Mouse (Mus musculus) kidney, embryonic 16.5 days (tissue): ENCODE measurements around the gene Bco2. TPM values are rescaled to one million over a fixed set of nuclear protein-coding genes. Genes with fewer than 3 reads are reported as not detected.
A peak's percentile ranks its signal among the peaks of the same experiment; 100 is the strongest.

ENCODE experiments used
- ATAC-seq: fragments of 200-750 bp; cut with Nextera tagmentation; 2 replicates; pipeline ENCODE4 v1.8.0; 2017; ENCODE audit warnings: moderate TSS enrichment; ENCODE audit not compliant: low FRiP score, low TSS enrichment
- H3K27ac ChIP-seq: fragments of 300-500 bp; sonication (generic); 2 replicates; pipeline ENCODE4 v1.5.1; 2014; ENCODE audit warnings: low read length
- H3K27me3 ChIP-seq: fragments of 300-500 bp; sonication (generic); 2 replicates; pipeline ENCODE4 v1.6.1; 2014; ENCODE audit warnings: low read length, control low read depth, mixed read lengths; ENCODE audit not compliant: insufficient read depth
- H3K36me3 ChIP-seq: fragments of 300-500 bp; sonication (generic); 2 replicates; pipeline ENCODE4 v1.6.1; 2014; ENCODE audit warnings: low read length, control low read depth, mixed read lengths; ENCODE audit not compliant: insufficient read depth
- H3K4me1 ChIP-seq: fragments of 300-500 bp; sonication (generic); 2 replicates; pipeline ENCODE4 v1.6.1; 2014; ENCODE audit warnings: low read length, control low read depth, mixed read lengths; ENCODE audit not compliant: insufficient read depth
- H3K4me2 ChIP-seq: fragments of 300-500 bp; sonication (generic); replicated peaks from 2 replicates; pipeline ENCODE4 v1.6.1; 2014; ENCODE audit warnings: low read depth, low read length
- H3K4me3 ChIP-seq: fragments of 300-500 bp; sonication (generic); 2 replicates; pipeline ENCODE4 v1.5.1; 2014; ENCODE audit warnings: mild to moderate bottlenecking, low read length
- H3K9ac ChIP-seq: fragments of 300-500 bp; sonication (generic); replicated peaks from 2 replicates; pipeline ENCODE4 v1.6.1; 2014; ENCODE audit warnings: low read length
- H3K9me3 ChIP-seq: fragments of 300-500 bp; sonication (generic); 2 replicates; pipeline ENCODE4 v1.6.1; 2016; ENCODE audit warnings: low read length, control low read depth
- WGBS: fragments of 180-500 bp; shearing (Covaris S2); extraction: QIAGEN DNeasy Blood & Tissue Kit; methylation state at CpG from one replicate; pipeline ENCODE4 v1.1.7; 2014; 5-methylcytosine and 5-hydroxymethylcytosine counted together
- polyA plus RNA-seq: library from polyadenylated mRNA; unstranded; fragments of >200 nt; fragmentation: Nextera tagmentation; extraction: Ambion mirVana; gene quantifications from 2 replicates; pipeline ENCODE4 v1.2.1, GENCODE M21; 2015

The Bco2 gene
- polyA plus RNA-seq, 1 experiment from 2014 or later: 0.24 TPM

DNA sequence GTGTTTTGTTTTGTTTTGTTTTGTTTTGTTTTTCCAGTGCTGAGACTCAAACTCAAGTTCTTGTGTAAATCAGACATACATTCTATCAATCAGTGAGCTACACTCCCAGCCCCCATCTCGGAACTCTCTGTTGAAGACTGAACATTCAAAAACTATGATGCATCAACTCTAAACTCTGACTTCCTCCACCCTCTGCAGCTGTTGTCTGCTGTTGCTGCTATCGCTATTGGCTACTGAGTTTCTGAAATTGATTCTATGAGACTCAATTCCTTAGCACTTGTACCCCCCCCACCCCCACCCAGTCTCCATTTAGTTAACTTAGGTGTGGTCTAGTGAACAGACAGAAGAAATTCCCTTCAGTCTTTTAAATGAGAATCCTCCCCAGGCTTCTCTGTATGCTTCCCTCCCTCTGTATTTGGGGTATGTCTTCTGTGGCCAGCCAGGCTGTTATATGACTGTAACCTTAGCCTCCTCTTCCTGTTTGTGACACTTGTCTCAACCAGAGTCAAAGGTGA is 63.4 kb downstream of the Bco2 start:
- Histone ChIP-seq H3K36me3 (no peaks in the 10 kb centered on the region), H3K9ac (no peak overlapping the region), H3K4me2 (no peak overlapping the region), H3K9me3 (no peaks in the 10 kb centered on the region), H3K27me3 (no peaks in the 10 kb centered on the region), H3K4me3 (no peak overlapping the region), H3K27ac (no peak overlapping the region), H3K4me1 (peaks cover 17% of the 10 kb centered on the region)
- WGBS: 53% methylated on average over 2 of the region's 2 CpGs
- ATAC-seq: no peak

DNA sequence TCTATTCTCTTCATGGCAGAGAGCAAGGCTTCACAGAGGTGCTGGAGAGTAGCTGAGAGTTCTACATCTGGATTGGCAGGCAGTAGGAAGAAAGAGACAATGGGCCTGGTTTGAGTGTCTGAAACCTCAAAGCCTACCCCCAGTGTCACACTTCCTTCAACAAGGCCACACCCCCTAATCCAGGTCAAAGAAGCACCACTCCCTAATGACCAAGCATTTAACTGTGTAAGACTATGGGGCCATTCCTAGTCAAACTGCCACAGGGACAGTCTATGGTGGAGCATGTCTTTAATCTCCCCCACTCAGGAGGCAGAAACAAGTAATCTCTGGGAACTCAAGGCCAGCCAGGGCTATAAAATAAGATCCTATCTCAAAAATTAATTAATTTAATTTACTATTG is 64.1 kb downstream of the Bco2 start:
- H3K36me3 ChIP-seq: no peaks in the 10 kb centered on the region
- ATAC-seq: no peak
- H3K27me3 ChIP-seq: no peaks in the 10 kb centered on the region
- no peak overlapping the region for H3K4me2 ChIP-seq
- H3K4me3 ChIP-seq: no peak overlapping the region
- H3K27ac ChIP-seq: no peak overlapping the region
- no peaks in the 10 kb centered on the region for H3K9me3 ChIP-seq
- peaks cover 24% of the 10 kb centered on the region for H3K4me1 ChIP-seq
- no peak overlapping the region for H3K9ac ChIP-seq

DNA sequence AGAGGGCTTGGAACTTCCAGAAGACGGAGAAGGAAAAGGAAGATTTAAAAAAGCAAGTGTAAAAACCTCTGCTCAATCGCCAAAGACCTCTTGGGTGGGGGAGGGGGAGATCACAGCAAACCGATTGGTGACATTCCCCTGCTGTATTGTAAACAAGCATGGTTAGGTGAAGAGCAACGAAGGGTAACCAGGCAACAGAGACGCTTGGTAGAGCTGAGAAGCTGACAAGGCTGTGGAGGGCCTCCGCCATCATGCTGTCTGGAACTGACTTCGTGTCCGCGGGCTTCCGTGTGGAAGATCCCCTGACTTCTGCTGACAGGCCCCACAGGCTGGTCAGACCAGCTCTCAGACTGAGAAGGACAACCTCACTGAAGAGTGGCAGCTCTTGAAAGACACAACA is 69.5 kb downstream of the Bco2 start:
- Histone ChIP-seq H3K4me3 (no peak overlapping the region), H3K27ac (no peak overlapping the region), H3K27me3 (no peaks in the 10 kb centered on the region), H3K9me3 (no peaks in the 10 kb centered on the region), H3K9ac (peak overlapping the region; percentile 39), H3K4me1 (peaks cover 24% of the 10 kb centered on the region), H3K36me3 (no peaks in the 10 kb centered on the region), H3K4me2 (peak overlapping the region; percentile 50)
- 8% methylated on average over 10 of the region's 10 CpGs for WGBS
- ATAC-seq: peak; percentile 88

Other genes with a start within 250 kb of the Bco2 start
- 279 and 349 TPM in 2 replicates for gene Rpl10-ps3, start 210.2 kb downstream of the Bco2 start, polyA plus RNA-seq
- 36.9 and 37.1 TPM in 2 replicates for gene Plet1, start 60.7 kb downstream of the Bco2 start, polyA plus RNA-seq
- 96.6 and 108 TPM in 2 replicates for gene Pts, start 26.5 kb downstream of the Bco2 start, polyA plus RNA-seq
- gene Il18, start 354 bp downstream of the Bco2 start, polyA plus RNA-seq: 1.9 and 2.9 TPM in 2 replicates
- not detected in 2 replicates for gene Tex12, start 6.1 kb upstream of the Bco2 start, polyA plus RNA-seq
- gene Sdhd, start 48.6 kb upstream of the Bco2 start, polyA plus RNA-seq: 417 and 453 TPM in 2 replicates
- 232 and 245 TPM in 2 replicates for gene Timm8b, start 48.7 kb upstream of the Bco2 start, polyA plus RNA-seq
- 4.9 and 5.3 TPM in 2 replicates for gene Pih1d2, start 62.1 kb upstream of the Bco2 start, polyA plus RNA-seq
- 17.0 and 17.9 TPM in 2 replicates for gene Nkapd1, start 62.3 kb upstream of the Bco2 start, polyA plus RNA-seq
- 64.0 and 67.9 TPM in 2 replicates for gene Dlat, start 104.6 kb upstream of the Bco2 start, polyA plus RNA-seq
- 7.7 and 8.6 TPM in 2 replicates for gene Dixdc1, start 184.3 kb upstream of the Bco2 start, polyA plus RNA-seq
- gene 2310030G06Rik, start 191.4 kb upstream of the Bco2 start, polyA plus RNA-seq: 12.4 and 13.3 TPM in 2 replicates
- gene Cryab, start 196.1 kb upstream of the Bco2 start, polyA plus RNA-seq: 54.3 and 57.4 TPM in 2 replicates
- gene Hspb2, start 197.2 kb upstream of the Bco2 start, polyA plus RNA-seq: 5.2 and 6.0 TPM in 2 replicates
- gene Fdxacb1, start 213.1 kb upstream of the Bco2 start, polyA plus RNA-seq: 13.0 and 13.1 TPM in 2 replicates
- 41.8 and 44.3 TPM in 2 replicates for gene Alg9, start 219.8 kb upstream of the Bco2 start, polyA plus RNA-seq
- gene 1110032A03Rik, start 220.3 kb upstream of the Bco2 start, polyA plus RNA-seq: 33.1 and 40.4 TPM in 2 replicates